Mouse (Mus musculus) gastrocnemius, adult 2 months (tissue): Measurements from ENCODE around the gene Fbn1. TPM values are rescaled to one million over a fixed set of nuclear protein-coding genes. Genes with fewer than 3 reads are reported as not detected.
A peak's percentile ranks its signal among the peaks of the same experiment; 100 is the strongest.

Source experiments
- DNase-seq: peaks from one replicate; pipeline ENCODE4 v3.0.0; 2022
- H3K27ac ChIP-seq: fragments of 200-600 bp; 2 replicates; pipeline ENCODE4 v1.8.1; 2022; ENCODE audit warnings: mild to moderate bottlenecking
- H3K4me3 ChIP-seq: fragments of 200-600 bp; 2 replicates; pipeline ENCODE4 v1.8.1; 2022; ENCODE audit warnings: mild to moderate bottlenecking, moderate library complexity
- CTCF ChIP-seq: fragments of 200-600 bp; IDR thresholded peaks from 2 replicates; pipeline ENCODE4 v1.8.1; 2022; ENCODE audit warnings: antibody characterized with exemption, mild to moderate bottlenecking, moderate library complexity
- intact Hi-C: fragments of 180-260 bp; cut with DNase I; formaldehyde crosslinking; loops from one replicate; pipeline ENCODE4 v1.15.1; 2025
- total RNA-seq, 2 experiments: library from RNA; stranded (reverse); gene quantifications; 2 replicates each; pipeline ENCODE4 v1.2.3; 2021

Gene Fbn1
- total RNA-seq, 2 experiments from 2014 or later = 33.1 to 55.3 TPM

DNA sequence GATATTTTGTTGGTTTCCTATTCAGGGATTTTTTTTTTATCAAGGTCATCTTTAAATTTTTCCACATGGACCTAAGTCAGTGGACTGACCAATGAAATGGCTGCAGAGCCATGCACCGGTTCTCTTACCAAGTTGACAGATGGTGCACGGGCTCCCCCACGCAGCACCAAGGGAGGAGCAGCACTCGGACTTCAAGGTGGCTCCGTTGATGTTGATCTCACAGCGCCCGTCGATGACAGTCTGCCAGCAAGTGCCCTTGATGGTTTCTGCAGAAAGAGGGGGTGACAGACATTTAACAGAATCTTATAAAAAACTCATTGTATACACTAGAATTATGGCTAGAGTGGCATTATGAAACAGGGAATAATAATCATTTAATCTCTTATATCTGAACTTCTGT, 138.1 kb downstream of the Fbn1 start:
- Histone ChIP-seq H3K27ac (no peak overlapping the region), H3K4me3 (no peak overlapping the region)
- DNase-seq = no peak
- no peak for TF ChIP-seq CTCF
- intact Hi-C loops = no loop called here

DNA sequence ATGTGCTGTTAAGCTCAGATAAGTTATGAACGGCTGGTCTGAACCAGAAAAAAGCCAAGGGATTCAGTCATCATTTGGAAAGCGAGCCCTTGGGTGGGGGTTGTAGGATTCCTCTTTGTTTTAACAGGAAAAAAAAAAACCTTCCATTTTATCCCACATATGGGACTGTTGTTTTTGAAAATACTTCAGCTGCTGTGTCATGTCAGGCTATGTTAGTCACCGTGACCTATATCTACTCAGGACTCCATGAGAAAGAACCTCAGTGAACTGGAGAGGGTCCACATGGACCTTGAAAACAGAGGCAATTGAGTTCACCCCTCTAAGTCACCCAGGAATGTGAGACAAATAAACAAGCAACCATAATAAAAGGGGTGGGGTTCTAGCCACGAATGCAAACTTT, 139.2 kb downstream of the Fbn1 start:
- TF ChIP-seq CTCF = no peak
- DNase-seq = peak; percentile 34
- H3K4me3 ChIP-seq = no peak overlapping the region
- intact Hi-C loops = no loop called here
- H3K27ac ChIP-seq = peak overlapping the region; percentile 3; the same call in 1 of the 2 replicates

DNA sequence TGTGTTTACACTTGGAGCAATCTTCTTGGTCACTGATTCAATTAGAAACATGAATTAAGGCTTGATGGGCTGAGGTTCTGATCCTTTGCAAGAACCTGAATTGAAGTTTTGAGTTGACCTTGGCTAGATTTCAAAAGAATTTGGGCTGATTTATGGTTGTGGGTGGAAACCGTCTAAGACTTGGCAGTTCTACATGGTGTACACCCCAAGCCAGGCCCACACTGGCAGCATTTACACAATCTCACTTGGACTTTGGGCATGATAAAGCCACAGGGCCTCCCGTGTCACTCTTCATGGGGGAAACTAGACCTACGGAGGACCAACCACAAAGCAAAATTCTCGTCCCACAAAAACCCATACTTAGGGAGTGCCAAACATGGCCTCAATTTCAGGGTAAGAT, 146.1 kb downstream of the Fbn1 start:
- Histone ChIP-seq H3K4me3 (no peak overlapping the region), H3K27ac (0 out of 2 replicates have a peak overlapping the region, but pooled peaks have one; percentile 5)
- intact Hi-C loops = no loop called here
- DNase-seq = no peak
- no peak for TF ChIP-seq CTCF

DNA sequence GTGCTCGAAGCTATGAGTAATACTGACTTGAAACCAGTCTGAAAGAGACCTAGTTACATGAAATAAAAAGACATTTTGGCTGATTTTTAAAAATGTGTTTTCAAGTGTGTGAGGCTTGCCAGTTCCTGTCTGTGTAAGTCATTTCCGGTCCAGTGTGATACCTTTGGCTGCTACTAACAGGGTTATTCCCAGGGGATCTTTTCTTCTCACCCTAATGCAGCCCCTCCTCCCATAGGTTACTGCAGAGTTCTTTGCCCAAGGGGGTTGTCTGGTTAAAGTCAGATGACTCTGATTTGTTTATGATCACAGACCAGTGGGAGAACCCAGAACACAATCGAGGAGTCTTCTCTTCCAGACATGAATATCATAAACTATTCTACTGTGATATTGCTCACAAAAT, 151.3 kb downstream of the Fbn1 start:
- no peak for DNase-seq
- H3K27ac ChIP-seq = peak overlapping the region; percentile 71
- H3K4me3 ChIP-seq = no peak overlapping the region
- no peak for TF ChIP-seq CTCF
- intact Hi-C loops = no loop called here

DNA sequence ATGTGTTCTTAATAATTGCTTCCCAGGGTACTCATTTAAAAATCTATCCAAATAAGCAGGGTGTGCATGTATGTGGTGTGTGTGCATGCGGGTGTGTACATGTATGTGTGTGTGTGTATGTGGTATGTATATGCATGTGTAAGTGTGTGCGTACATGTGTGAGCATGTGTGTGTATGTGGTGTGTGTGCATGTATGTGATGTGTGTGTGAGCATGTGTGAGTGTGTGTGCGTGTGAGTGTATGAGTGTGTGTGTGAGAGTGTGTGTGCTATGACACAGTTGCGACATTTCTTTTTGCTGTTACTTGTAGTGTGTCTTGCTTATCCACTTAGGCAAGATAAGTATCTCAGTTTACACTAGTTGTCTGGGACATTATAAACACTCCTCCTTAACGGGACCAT, 151.7 kb downstream of the Fbn1 start:
- Histone ChIP-seq H3K27ac (peak overlapping the region; percentile 71), H3K4me3 (no peak overlapping the region)
- TF ChIP-seq CTCF = no peak
- DNase-seq = no peak
- intact Hi-C loops = no loop called here

DNA sequence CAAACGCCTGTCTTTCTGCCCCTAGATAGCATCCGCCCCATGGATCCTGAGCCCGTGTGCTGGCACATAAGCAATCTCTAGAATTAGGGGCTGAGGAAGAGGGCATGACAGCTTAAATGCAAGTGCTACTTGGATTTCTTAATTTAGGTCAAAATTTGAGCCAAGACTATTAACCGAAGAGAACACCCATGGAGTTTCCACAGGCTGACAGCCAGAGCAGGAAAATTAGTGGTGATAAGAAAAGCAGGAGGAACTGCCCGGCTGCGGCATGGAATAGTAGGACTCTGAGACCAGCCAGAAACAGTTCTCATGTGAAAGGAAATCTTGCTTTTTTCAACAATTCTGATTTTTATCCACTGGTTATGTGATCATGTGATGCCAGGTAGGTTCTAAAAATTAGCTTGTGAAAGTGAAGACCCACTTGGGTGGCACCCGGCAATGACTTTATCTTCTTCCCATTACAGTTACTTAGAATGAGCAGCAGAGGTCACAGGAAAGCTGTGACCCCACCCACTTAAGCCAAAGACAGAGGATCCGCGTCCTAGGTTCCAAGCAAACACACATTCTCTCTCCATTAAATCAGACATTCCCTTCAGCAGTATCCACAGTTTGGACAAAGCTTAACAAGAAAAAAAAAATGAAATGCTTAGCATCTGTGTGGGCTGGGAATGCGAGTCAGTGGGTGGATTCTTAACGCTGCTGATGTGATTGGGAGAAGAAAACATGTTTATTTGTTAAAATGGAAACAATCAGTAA, 152.4 kb downstream of the Fbn1 start:
- no peak for TF ChIP-seq CTCF
- intact Hi-C loops = no loop called here
- H3K27ac ChIP-seq = peak overlapping the region; percentile 71
- H3K4me3 ChIP-seq = peak overlapping the region; percentile 5
- peak; percentile 46 for DNase-seq

DNA sequence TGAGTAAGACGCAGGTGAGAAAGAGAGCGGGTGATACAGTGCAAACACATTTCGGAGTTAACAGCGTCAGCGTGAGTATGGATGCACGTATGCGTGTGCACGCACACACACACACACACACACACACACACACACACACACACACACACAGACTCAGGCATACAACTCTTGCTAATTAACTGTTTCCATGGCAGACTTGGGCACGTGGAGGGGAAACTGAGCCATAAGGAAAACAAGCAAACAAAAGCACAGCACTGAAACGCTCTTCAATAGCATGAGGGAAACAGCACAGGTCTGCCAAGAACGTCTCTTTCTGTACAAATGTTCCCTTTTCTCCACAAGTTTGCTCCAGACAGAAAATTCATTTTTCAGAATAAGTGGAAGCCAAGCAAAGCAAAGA, 153.2 kb downstream of the Fbn1 start:
- H3K27ac ChIP-seq = peak overlapping the region; percentile 71
- intact Hi-C loops = no loop called here
- no peak for DNase-seq
- TF ChIP-seq CTCF = no peak
- H3K4me3 ChIP-seq = no peak overlapping the region

DNA sequence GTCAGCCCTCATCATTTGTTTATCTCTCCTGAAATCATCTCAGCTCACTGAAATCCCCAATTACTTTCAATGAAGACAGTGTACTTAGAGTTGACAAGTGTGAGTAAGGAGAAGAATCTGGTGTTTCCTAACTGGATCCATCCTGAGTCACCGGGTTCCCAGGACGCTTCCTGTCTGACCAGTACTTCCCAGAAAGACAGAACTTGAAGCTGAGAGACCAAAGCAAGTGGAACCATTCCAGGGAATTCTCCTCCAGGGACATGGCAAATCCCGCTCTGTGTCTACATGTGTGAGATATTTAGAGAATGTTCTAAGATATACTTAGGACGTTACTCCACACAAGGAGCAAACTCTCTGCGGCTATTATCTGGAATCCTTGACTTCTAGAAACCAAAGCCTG, 158.6 kb downstream of the Fbn1 start:
- Histone ChIP-seq H3K27ac (0 out of 2 replicates have a peak overlapping the region, but pooled peaks have one; percentile 7), H3K4me3 (no peak overlapping the region)
- intact Hi-C loops = no loop called here
- no peak for TF ChIP-seq CTCF
- peak; percentile 39 for DNase-seq

DNA sequence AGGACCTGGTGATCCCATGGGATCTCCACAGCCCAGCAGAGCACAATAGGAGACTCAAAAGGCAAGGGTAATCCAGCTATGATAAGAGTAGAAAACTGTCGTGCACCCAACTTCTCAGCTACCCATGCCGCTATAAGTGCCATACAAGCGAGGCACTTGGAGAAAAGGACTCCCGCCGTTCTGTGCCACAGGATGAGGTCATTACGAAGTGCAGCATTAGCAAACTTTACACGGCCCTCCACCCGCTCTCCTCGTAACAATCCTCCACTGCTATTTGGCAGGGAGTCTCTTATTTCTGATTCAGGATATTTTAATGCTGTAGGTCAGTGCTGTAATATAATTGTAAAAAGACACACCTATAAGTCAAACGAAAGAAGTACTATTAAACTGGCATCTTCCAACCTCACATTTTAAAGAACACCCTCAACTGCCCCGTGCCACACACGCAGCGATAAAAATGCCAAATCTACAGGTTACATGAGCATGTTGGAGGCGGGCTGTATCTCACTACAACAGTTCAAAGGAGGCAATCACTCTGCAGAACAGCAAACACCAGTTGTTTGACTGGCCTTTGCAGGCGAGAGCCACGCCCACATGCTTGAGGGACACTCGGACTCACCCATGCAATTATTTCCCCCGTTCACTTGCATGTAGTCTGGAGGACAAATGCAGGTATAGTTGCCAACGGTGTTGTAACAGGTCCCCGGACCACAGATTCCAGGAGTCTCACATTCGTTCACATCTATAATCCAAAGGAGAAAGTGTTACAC, 165.4 kb downstream of the Fbn1 start:
- Histone ChIP-seq H3K27ac (no peak overlapping the region), H3K4me3 (no peak overlapping the region)
- TF ChIP-seq CTCF = no peak
- no peak for DNase-seq
- intact Hi-C loops = no loop called here

DNA sequence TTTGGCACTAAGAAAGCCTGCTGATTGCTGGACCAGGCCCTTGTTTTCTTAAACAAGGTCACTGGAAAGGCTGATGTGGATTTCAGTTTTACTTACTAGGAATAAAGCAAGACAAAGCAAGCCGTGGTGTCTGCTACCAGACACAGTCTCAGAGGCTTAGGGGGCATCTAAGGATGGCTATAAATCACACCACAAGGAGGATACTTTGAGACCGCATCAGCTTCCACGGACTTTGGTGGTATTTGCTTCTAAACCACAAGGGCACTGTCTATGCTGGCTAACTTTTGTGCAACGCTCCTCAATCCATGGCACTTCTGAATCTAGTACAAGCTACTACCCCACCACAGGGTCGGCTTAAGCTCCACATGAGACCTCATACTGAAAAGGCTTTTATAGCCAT, 167.4 kb downstream of the Fbn1 start:
- no peak for TF ChIP-seq CTCF
- no peak for DNase-seq
- intact Hi-C loops = no loop called here
- no peak overlapping the region for H3K4me3 ChIP-seq
- H3K27ac ChIP-seq = peak overlapping the region; percentile 28; the same call in 1 of the 2 replicates

DNA sequence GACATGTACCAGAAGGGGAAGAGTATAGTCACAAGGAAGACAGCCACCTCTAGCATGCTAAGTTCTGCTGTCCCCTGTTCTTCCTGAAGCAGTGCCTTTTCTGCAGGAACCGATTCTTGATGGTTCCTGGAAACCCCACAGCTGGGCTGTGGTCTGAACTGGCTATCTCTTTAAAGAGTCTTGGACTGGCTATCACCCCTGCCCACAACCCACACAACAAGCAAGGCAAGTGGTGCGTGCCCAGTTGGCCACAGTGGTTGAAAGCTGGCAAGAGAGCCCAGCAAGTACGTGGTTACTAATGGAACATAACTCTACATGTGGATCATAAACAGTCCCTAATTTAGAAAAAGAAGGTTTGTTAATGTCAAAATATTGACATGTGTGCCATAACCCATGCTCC, 170.6 kb downstream of the Fbn1 start:
- no peak for DNase-seq
- Histone ChIP-seq H3K27ac (no peak overlapping the region), H3K4me3 (no peak overlapping the region)
- no peak for TF ChIP-seq CTCF
- intact Hi-C loops = loop anchor here (5.0 kb wide), 1 partner anchor 275 kb away; no protein-coding TSS in a partner anchor

DNA sequence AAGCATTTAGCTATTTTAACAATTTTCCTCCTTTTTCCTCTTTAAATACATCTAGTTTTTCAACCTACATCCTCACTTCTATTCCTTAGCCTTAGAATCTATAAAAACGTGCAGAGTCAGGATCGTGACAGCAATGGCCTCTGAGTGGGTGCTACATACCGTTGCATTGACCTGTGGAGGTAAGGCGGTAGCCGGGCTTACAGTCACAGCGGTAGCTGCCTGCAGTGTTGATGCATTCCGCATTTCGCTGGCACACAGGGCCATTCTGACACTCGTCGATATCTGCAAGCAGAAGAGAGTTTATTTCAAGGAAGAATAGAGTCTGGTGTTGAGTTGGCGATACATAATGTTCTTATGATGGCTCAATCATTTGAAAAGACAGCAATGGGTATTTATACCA, 172.6 kb downstream of the Fbn1 start:
- TF ChIP-seq CTCF = no peak
- intact Hi-C loops = loop anchor here (5.0 kb wide), 1 partner anchor 277 kb away; no protein-coding TSS in a partner anchor
- Histone ChIP-seq H3K4me3 (no peak overlapping the region), H3K27ac (no peak overlapping the region)
- no peak for DNase-seq

DNA sequence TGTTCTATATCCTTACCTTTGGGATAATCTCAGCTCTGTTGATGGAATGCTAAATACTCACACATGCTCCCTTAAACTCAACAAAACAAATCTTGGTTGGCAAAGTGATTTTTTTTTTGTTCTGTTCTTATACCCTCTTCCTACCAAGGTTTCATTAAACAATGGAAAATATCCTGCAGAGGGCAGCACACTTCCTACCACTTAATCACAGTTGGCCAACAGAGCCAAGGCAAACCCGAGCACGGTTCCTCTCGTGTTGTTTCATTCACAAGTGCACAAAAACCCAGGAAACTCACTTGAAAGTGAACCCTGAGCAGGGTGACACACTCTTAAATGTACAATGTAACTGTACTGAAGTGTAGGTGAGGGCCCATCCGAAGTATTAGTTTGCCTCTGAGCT, 173.6 kb downstream of the Fbn1 start:
- no peak for DNase-seq
- TF ChIP-seq CTCF = peak; percentile 52
- intact Hi-C loops = loop anchor here (5.0 kb wide), 1 partner anchor 98 kb away; no protein-coding TSS in a partner anchor
- Histone ChIP-seq H3K27ac (no peak overlapping the region; the same call in 1 of the 2 replicates), H3K4me3 (no peak overlapping the region)
